Mouse (Mus musculus) ovary, adult 18-20 months (tissue): ENCODE measurements around the gene Psap.

Source experiments
- DNase-seq: peaks from one replicate; pipeline ENCODE4 v3.0.0; 2022; ENCODE audit warnings: low spot score, mixed read lengths

The Psap gene

GRCm38 (mm10) chr10:60287726-60288125 lies 10.3 kb downstream of the Psap start:
- no peak for DNase-seq

GRCm38 (mm10) chr10:60289216-60289615 lies 11.8 kb downstream of the Psap start:
- DNase-seq, result no peak

GRCm38 (mm10) chr10:60290026-60290738 lies 12.8 kb downstream of the Psap start:
- DNase-seq, result no peak

- no peak for DNase-seq
Measured at GRCm38 (mm10) chr10:60290739-60291110, 13.3 kb downstream of the Psap start.

- DNase-seq, result no peak
Measured at GRCm38 (mm10) chr10:60292209-60292608, 14.8 kb downstream of the Psap start.

- no peak for DNase-seq
Measured at GRCm38 (mm10) chr10:60294621-60295020, 17.2 kb downstream of the Psap start.

GRCm38 (mm10) chr10:60295356-60295755 lies 17.9 kb downstream of the Psap start:
- peak; percentile 59 for DNase-seq

GRCm38 (mm10) chr10:60296027-60296426 lies 18.6 kb downstream of the Psap start:
- no peak for DNase-seq

GRCm38 (mm10) chr10:60299636-60300035 lies 22.2 kb downstream of the Psap start:
- DNase-seq, result no peak

GRCm38 (mm10) chr10:60303419-60303818 lies 26.0 kb downstream of the Psap start:
- DNase-seq, result no peak

GRCm38 (mm10) chr10:60304854-60305628 lies 27.6 kb downstream of the Psap start:
- peak; percentile 34 for DNase-seq

- no peak for DNase-seq
Measured at GRCm38 (mm10) chr10:60310629-60311028, 33.2 kb downstream of the Psap start.

- DNase-seq, result no peak
Measured at GRCm38 (mm10) chr10:60313606-60314005, 36.2 kb downstream of the Psap start.

- DNase-seq, result no peak
Measured at GRCm38 (mm10) chr10:60316166-60316565, 38.7 kb downstream of the Psap start.

- DNase-seq, result no peak
Measured at GRCm38 (mm10) chr10:60328963-60329650, 51.7 kb downstream of the Psap start.

GRCm38 (mm10) chr10:60334583-60334982 lies 57.2 kb downstream of the Psap start:
- DNase-seq, result no peak

GRCm38 (mm10) chr10:60335021-60335420 lies 57.6 kb downstream of the Psap start:
- DNase-seq, result no peak

- DNase-seq, result no peak
Measured at GRCm38 (mm10) chr10:60341528-60341927, 64.1 kb downstream of the Psap start.

GRCm38 (mm10) chr10:60344111-60344510 lies 66.7 kb downstream of the Psap start:
- DNase-seq, result no peak

GRCm38 (mm10) chr10:60346056-60346455 lies 68.6 kb downstream of the Psap start:
- DNase-seq, result no peak

- DNase-seq, result peak; percentile 34
Measured at GRCm38 (mm10) chr10:60346701-60347405, 69.4 kb downstream of the Psap start, which contains the start of gene Vsir. Gene Vsir (plus strand): TSS chr10:60346851.
